Mouse (Mus musculus) liver, embryonic 13.5 days (tissue): ENCODE measurements around the gene Cdnf. TPM values are rescaled to one million over a fixed set of nuclear protein-coding genes. Genes with fewer than 3 reads are reported as not detected.

Source experiments
- ATAC-seq: fragments of 200-750 bp; cut with Nextera tagmentation; 2 replicates; pipeline ENCODE4 v1.8.0; 2017; ENCODE audit warnings: low read depth, mild to moderate bottlenecking, moderate number of reproducible peaks, moderate library complexity
- DNase-seq: peaks from one replicate; pipeline ENCODE4 v3.0.0; 2022
- H3K27ac ChIP-seq: fragments of 300-500 bp; sonication (generic); 2 replicates; pipeline ENCODE4 v1.5.1; 2015; ENCODE audit warnings: moderate library complexity, mild to moderate bottlenecking, inconsistent platforms
- H3K27me3 ChIP-seq: fragments of 300-500 bp; sonication (generic); 2 replicates; pipeline ENCODE4 v1.6.1; 2015; ENCODE audit warnings: mild to moderate bottlenecking, inconsistent platforms
- H3K36me3 ChIP-seq: fragments of 300-500 bp; sonication (generic); 2 replicates; pipeline ENCODE4 v1.6.1; 2015; ENCODE audit warnings: mild to moderate bottlenecking, inconsistent platforms
- H3K4me1 ChIP-seq: fragments of 300-500 bp; sonication (generic); replicated peaks from 2 replicates; pipeline ENCODE4 v1.6.1; 2015; ENCODE audit warnings: inconsistent platforms
- H3K4me2 ChIP-seq: fragments of 300-500 bp; sonication (generic); 2 replicates; pipeline ENCODE4 v1.6.1; 2015; ENCODE audit warnings: inconsistent platforms, mild to moderate bottlenecking, moderate library complexity
- H3K4me3 ChIP-seq: fragments of 300-500 bp; sonication (generic); replicated peaks from 2 replicates; pipeline ENCODE4 v1.5.1; 2015; ENCODE audit warnings: mild to moderate bottlenecking, inconsistent platforms
- H3K9ac ChIP-seq: fragments of 300-500 bp; sonication (generic); 2 replicates; pipeline ENCODE4 v1.6.1; 2015; ENCODE audit warnings: mild to moderate bottlenecking, inconsistent platforms
- H3K9me3 ChIP-seq: fragments of 300-500 bp; sonication (generic); replicated peaks from 2 replicates; pipeline ENCODE4 v1.6.1; 2016; ENCODE audit warnings: inconsistent platforms
- WGBS: fragments of 180-500 bp; shearing (Covaris S2); methylation state at CpG from one replicate; pipeline ENCODE4 v1.1.7; 2015; ENCODE audit not compliant: insufficient replicate concordance; 5-methylcytosine and 5-hydroxymethylcytosine counted together
- polyA plus RNA-seq: library from polyadenylated mRNA; unstranded; fragments of >200 nt; fragmentation: Nextera tagmentation; extraction: Ambion mirVana; gene quantifications from 2 replicates; pipeline ENCODE4 v1.2.1, GENCODE M21; 2015

Cdnf gene
- 0.12 and 0.15 TPM in 2 replicates for polyA plus RNA-seq

GRCm38 (mm10) chr2:3512552-3513454, at the start of gene Cdnf, which contains the start of the genes Gm45902 and Hspa14:
Gene Cdnf, plus strand, starts transcription at chr2:3513030.
Gene Gm45902, minus strand, starts transcription at chr2:3512790.
Gene Hspa14, minus strand, starts transcription at chr2:3512814.
- H3K36me3 ChIP-seq = peaks cover 31% of the 10 kb centered on the region
- under 1% methylated on average over 60 of the region's 60 CpGs for WGBS
- peak within 1 kb of the TSS; percentile 88 for H3K4me3 ChIP-seq
- ATAC-seq (peak; percentile 99), DNase-seq (peak; percentile 95)
- peaks cover 18% of the 10 kb centered on the region for H3K4me1 ChIP-seq
- H3K9ac ChIP-seq = peak within 1 kb of the TSS; percentile 90
- peak within 1 kb of the TSS; percentile 83 for H3K27ac ChIP-seq
- no peaks in the 10 kb centered on the region for H3K27me3 ChIP-seq
- H3K4me2 ChIP-seq = peak within 1 kb of the TSS; percentile 84
- H3K9me3 ChIP-seq = no peaks in the 10 kb centered on the region

- H3K9me3 ChIP-seq = no peaks in the 10 kb centered on the region
- ATAC-seq = no peak; the same call in 1 of the 2 replicates
- no peak for DNase-seq
- no peaks in the 10 kb centered on the region for H3K27me3 ChIP-seq
- 2% methylated on average over 12 of the region's 12 CpGs for WGBS
- peak overlapping the region; percentile 84 for H3K4me3 ChIP-seq
- peak overlapping the region; percentile 95 for H3K9ac ChIP-seq
- H3K4me1 ChIP-seq = peaks cover 14% of the 10 kb centered on the region
- peaks cover 20% of the 10 kb centered on the region; the same call in 1 of the 2 replicates for H3K36me3 ChIP-seq
- H3K27ac ChIP-seq = peak overlapping the region; percentile 91
- H3K4me2 ChIP-seq = peak overlapping the region; percentile 80
Measured at GRCm38 (mm10) chr2:3473891-3474290, 38.9 kb upstream of the Cdnf start.

- peak overlapping the region; percentile 80 for H3K4me2 ChIP-seq
- WGBS = 0% methylated on average over 46 of the region's 46 CpGs
- peaks cover 14% of the 10 kb centered on the region for H3K4me1 ChIP-seq
- DNase-seq = peak; percentile 56
- no peaks in the 10 kb centered on the region for H3K9me3 ChIP-seq
- H3K4me3 ChIP-seq = peak overlapping the region; percentile 84
- H3K27me3 ChIP-seq = no peaks in the 10 kb centered on the region
- H3K27ac ChIP-seq = peak overlapping the region; percentile 91
- peak; percentile 64 for ATAC-seq
- peak overlapping the region; percentile 95 for H3K9ac ChIP-seq
- H3K36me3 ChIP-seq = peaks cover 18% of the 10 kb centered on the region; the same call in 1 of the 2 replicates
Measured at GRCm38 (mm10) chr2:3474361-3474805, 38.4 kb upstream of the Cdnf start.

GRCm38 (mm10) chr2:3474861-3475283, 38.0 kb upstream of the Cdnf start, which contains the start of gene Suv39h2:
Gene Suv39h2, minus strand, starts transcription at chr2:3475031.
- peak within 1 kb of the TSS; percentile 91 for H3K27ac ChIP-seq
- peak; percentile 97 for ATAC-seq
- peaks cover 13% of the 10 kb centered on the region; the same call in 1 of the 2 replicates for H3K36me3 ChIP-seq
- H3K9ac ChIP-seq = peak within 1 kb of the TSS; percentile 95
- H3K4me2 ChIP-seq = peak within 1 kb of the TSS; percentile 80
- H3K4me1 ChIP-seq = peaks cover 14% of the 10 kb centered on the region
- peak within 1 kb of the TSS; percentile 84 for H3K4me3 ChIP-seq
- peak; percentile 95 for DNase-seq
- H3K9me3 ChIP-seq = no peaks in the 10 kb centered on the region
- no peaks in the 10 kb centered on the region for H3K27me3 ChIP-seq
- WGBS = under 1% methylated on average over 42 of the region's 42 CpGs

GRCm38 (mm10) chr2:3475746-3476251, 37.0 kb upstream of the Cdnf start:
- WGBS = 57% methylated on average over 3 of the region's 3 CpGs
- peak overlapping the region; percentile 67; the same call in 1 of the 2 replicates for H3K27ac ChIP-seq
- no peak for ATAC-seq

GRCm38 (mm10) chr2:3480239-3480638, 32.6 kb upstream of the Cdnf start:
- 14% methylated on average over 3 of the region's 3 CpGs for WGBS
- Histone ChIP-seq H3K27ac (no peak overlapping the region), H3K27me3 (no peaks in the 10 kb centered on the region), H3K9me3 (no peaks in the 10 kb centered on the region), H3K4me2 (no peak overlapping the region), H3K9ac (no peak overlapping the region), H3K36me3 (no peaks in the 10 kb centered on the region), H3K4me1 (peaks cover 14% of the 10 kb centered on the region), H3K4me3 (no peak overlapping the region)
- ATAC-seq = peak; percentile 85
- peak; percentile 20 for DNase-seq

More at GRCm38 (mm10) chr2:3475746-3476251, 37.0 kb upstream of the Cdnf start:
- H3K4me2 ChIP-seq = peak overlapping the region; percentile 80
- H3K9me3 ChIP-seq = no peaks in the 10 kb centered on the region
- peaks cover 21% of the 10 kb centered on the region for H3K4me1 ChIP-seq
- H3K36me3 ChIP-seq = 0 out of 2 replicates have a peak, but pooled peaks cover 6% of the 10 kb centered on the region
- peak overlapping the region; percentile 95 for H3K9ac ChIP-seq
- peak overlapping the region; percentile 84 for H3K4me3 ChIP-seq
- H3K27me3 ChIP-seq = no peaks in the 10 kb centered on the region
- DNase-seq = no peak

GRCm38 (mm10) chr2:3489816-3490215, 23.0 kb upstream of the Cdnf start:
- H3K27me3 ChIP-seq = no peaks in the 10 kb centered on the region
- no peaks in the 10 kb centered on the region for H3K9me3 ChIP-seq
- H3K9ac ChIP-seq = no peak overlapping the region
- DNase-seq (no peak), ATAC-seq (no peak)
- H3K4me2 ChIP-seq = no peak overlapping the region
- WGBS = 81% methylated on average over 3 of the region's 3 CpGs
- H3K27ac ChIP-seq = no peak overlapping the region
- H3K36me3 ChIP-seq = peaks cover 55% of the 10 kb centered on the region
- no peak overlapping the region for H3K4me3 ChIP-seq
- peaks cover 5% of the 10 kb centered on the region; the same call in 1 of the 2 replicates for H3K4me1 ChIP-seq

- ATAC-seq = peak; percentile 81
- H3K27me3 ChIP-seq = no peaks in the 10 kb centered on the region
- DNase-seq = no peak
- H3K27ac ChIP-seq = no peak overlapping the region
- no peak overlapping the region for H3K9ac ChIP-seq
- no peak overlapping the region for H3K4me3 ChIP-seq
- H3K4me2 ChIP-seq = no peak overlapping the region
- WGBS = 40% methylated on average over 3 of the region's 3 CpGs
- H3K4me1 ChIP-seq = peaks cover 11% of the 10 kb centered on the region
- peaks cover 89% of the 10 kb centered on the region for H3K36me3 ChIP-seq
- no peaks in the 10 kb centered on the region for H3K9me3 ChIP-seq
Measured at GRCm38 (mm10) chr2:3493833-3494409, 18.9 kb upstream of the Cdnf start.

GRCm38 (mm10) chr2:3499543-3499942, 13.3 kb upstream of the Cdnf start:
- WGBS = 73% methylated on average over 6 of the region's 6 CpGs
- Histone ChIP-seq H3K4me3 (no peak overlapping the region), H3K27me3 (no peaks in the 10 kb centered on the region), H3K27ac (no peak overlapping the region; the same call in 1 of the 2 replicates), H3K9ac (no peak overlapping the region; the same call in 1 of the 2 replicates), H3K9me3 (no peaks in the 10 kb centered on the region), H3K4me1 (peaks cover 19% of the 10 kb centered on the region), H3K36me3 (peaks cover 81% of the 10 kb centered on the region), H3K4me2 (no peak overlapping the region)
- ATAC-seq (peak; percentile 73), DNase-seq (no peak)

GRCm38 (mm10) chr2:3500886-3501285, 11.9 kb upstream of the Cdnf start:
- Histone ChIP-seq H3K36me3 (peaks cover 81% of the 10 kb centered on the region), H3K9ac (no peak overlapping the region), H3K27me3 (no peaks in the 10 kb centered on the region), H3K4me1 (peaks cover 16% of the 10 kb centered on the region), H3K4me3 (no peak overlapping the region), H3K27ac (no peak overlapping the region), H3K9me3 (no peaks in the 10 kb centered on the region), H3K4me2 (no peak overlapping the region)
- WGBS = 88% methylated on average over 5 of the region's 5 CpGs
- DNase-seq (no peak), ATAC-seq (no peak)

- H3K9me3 ChIP-seq = no peaks in the 10 kb centered on the region
- H3K4me2 ChIP-seq = peak overlapping the region; percentile 84
- WGBS = under 1% methylated on average over 15 of the region's 15 CpGs
- H3K9ac ChIP-seq = peak overlapping the region; percentile 90
- peaks cover 38% of the 10 kb centered on the region for H3K36me3 ChIP-seq
- H3K4me3 ChIP-seq = peak overlapping the region; percentile 88
- DNase-seq (peak; percentile 53), ATAC-seq (no peak)
- H3K4me1 ChIP-seq = peaks cover 18% of the 10 kb centered on the region
- H3K27me3 ChIP-seq = no peaks in the 10 kb centered on the region
- peak overlapping the region; percentile 80 for H3K27ac ChIP-seq
Measured at GRCm38 (mm10) chr2:3512076-3512475, 754 bp upstream of the Cdnf start.
